Mouse (Mus musculus) liver, embryonic 14.5 days (tissue): ENCODE results near the gene Alkbh7.

Experiments
- CTCF ChIP-seq: IDR thresholded peaks from 2 replicates; pipeline ENCODE4 v1.5.1; 2016; ENCODE audit warnings: antibody characterized with exemption, low read depth, control low read depth
- EP300 ChIP-seq: IDR thresholded peaks from 2 replicates; pipeline ENCODE4 v1.6.1; 2016; ENCODE audit warnings: antibody characterized with exemption, low read depth

GRCm38 (mm10) chr17:56990115-56990746 lies 6.9 kb upstream of the Alkbh7 start, which contains the start of gene Clpp:
- no peak for TF ChIP-seq CTCF
- no peak for TF ChIP-seq EP300
